Mouse (Mus musculus): Measurements from ENCODE around the gene Gm20388.
"Not testable (repeated sequence)": the region's sequence is repeated elsewhere in the genome, so short reads cannot be mapped to it uniquely, and the experiment has no call there.

Gene Gm20388

DNA sequence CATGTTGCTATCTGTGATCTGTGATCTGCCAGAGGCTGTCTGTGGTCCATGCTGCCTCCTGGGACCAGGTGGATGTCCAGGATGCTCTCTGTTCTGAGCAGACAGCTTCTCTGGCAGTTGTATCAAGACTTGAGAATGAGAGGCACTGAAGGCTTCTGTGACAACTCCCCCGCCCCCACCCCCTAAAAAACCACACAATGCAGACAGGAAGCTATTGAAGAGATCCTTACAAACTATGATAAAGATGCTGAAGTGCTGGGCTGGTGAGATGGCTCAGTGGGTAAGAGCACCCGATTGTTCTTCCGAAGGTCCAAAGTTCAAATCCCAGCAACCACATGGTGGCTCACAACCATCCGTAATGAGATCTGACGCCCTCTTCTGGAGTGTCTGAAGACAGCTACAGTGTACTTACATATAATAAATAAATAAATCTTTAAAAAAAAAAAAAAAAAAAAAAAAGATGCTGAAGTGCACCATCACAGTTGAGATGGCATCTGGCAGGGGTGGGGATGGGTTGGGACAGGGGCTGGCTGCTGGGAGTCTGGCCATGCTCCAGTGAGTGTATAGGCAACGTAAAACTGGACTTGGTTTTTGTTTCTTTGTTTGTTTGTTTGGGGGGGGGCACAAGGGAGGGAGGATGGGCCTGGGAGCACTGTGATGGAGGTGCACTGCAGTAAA, 1235.0 kb downstream of the Gm20388 start:
- not testable (repeated sequence) for DNase-seq (ENCODE audit: low spot score in 2 of 2)

GRCm38 (mm10) chr8:121148573-121149083, 1238.0 kb downstream of the Gm20388 start:
- no peak for DNase-seq (ENCODE audit: low spot score in 2 of 2)

- no peak for DNase-seq (ENCODE audit: low spot score in 2 of 2)
Observed at GRCm38 (mm10) chr8:121152394-121152793, 1241.8 kb downstream of the Gm20388 start.

- no peak for DNase-seq (ENCODE audit: low spot score in 2 of 2)
Observed at GRCm38 (mm10) chr8:121156990-121157491, 1246.4 kb downstream of the Gm20388 start.

- DNase-seq (ENCODE audit: low spot score in 2 of 2), result no peak
Observed at GRCm38 (mm10) chr8:121158812-121159211, 1248.2 kb downstream of the Gm20388 start.

DNA sequence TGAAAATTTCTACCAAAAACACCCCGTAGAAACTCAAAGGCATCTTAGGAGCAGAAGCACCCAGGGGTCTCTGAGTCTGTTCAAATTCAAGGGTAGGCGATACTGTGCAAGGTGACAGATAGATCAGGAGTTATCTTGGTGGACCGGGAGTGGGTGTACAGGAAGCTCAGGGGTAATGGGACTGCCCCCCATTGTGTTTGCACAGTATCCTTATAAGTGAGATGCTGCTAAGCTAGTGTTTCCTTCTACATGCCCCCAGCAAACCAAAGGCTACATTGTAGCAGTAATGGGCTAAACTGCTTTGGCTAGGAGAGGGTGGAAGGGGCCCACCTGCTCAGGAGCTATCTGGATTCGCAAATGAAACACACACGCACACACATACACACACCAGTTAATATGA, 1250.8 kb downstream of the Gm20388 start:
- DNase-seq (ENCODE audit: low spot score in 2 of 2), result no peak

DNA sequence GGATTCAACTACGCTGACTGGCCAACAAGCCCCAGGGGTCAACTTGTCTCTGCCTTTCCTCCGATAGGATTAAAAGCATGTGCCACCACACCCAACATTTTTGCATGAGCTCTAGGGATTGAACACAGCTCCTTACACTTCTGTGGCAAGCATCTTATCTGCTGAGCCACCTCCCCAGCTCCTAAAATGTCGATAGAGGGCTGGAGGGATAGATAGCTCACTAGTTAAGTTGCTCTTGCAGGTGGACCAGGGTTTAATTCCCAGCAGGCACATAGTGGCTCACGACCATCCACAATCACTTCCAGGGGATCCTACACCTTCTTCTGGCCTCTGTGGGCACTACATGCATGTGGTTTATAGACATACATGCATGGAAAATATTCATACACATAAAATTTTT, 1251.8 kb downstream of the Gm20388 start:
- DNase-seq (ENCODE audit: low spot score in 2 of 2), result no peak

- DNase-seq (ENCODE audit: low spot score in 2 of 2), result no peak
Observed at GRCm38 (mm10) chr8:121162906-121163695, 1252.5 kb downstream of the Gm20388 start.

DNA sequence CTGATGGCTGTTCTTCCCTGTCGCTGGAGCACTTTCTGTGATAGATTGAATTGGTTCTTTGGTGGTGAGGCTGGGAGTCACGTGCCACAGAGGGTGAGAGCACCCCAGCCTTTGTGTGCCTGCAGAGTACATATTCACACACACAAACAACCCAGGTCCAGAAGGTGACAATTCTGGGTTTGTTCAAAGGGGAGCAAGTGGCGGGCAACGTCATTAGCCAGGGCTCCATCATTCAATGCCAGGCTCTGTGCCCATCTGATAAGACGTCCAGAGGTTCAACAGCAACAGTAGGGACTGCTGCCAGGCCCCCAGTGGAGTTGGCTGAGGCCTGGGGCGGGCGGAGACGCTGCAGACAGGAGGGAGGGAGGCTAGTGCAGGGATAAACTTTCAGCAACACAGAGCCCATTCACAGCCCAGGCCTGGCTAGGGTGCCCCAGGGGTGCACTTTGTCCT, 1253.4 kb downstream of the Gm20388 start:
- no peak for DNase-seq (ENCODE audit: low spot score in 2 of 2)

DNA sequence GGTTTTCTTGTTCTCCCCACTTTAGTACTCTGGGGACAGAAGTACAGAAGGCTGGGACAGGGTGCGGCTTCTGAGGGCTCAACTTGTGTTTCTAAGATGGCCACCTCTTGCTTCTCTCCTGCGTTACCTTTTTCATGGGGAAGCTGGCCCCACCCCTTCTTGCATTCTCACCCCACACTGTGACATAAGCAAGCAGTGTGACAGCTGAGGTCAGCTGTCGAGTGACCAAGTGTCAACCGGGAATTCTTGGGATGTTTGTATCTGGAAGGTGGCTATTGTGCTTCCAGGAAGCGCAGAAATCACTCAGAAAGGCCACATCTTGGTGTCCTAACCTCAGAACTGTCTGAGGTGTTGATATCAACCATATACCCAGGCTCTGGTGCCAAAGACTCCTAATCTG, 1257.4 kb downstream of the Gm20388 start:
- no peak for DNase-seq (ENCODE audit: low spot score in 2 of 2)

DNA sequence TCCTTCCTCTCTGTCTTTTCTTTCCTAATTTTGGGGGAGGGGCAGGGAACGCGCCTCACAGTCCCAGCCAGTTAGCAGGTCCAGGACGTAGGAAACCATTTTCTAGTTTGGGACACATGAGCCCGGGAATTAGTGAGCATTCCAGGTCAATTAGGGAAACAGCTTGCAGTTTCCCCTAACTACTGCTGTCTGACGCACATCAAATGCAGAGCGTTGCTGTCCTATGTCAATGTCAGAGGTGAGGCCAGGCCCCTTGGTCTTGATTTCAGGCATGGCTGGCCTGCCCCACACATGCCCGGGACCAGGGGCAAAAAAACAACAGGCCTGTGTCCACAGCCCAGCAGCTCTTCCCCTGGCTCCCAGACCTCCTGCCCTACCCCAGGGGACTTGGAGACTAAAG, 1259.5 kb downstream of the Gm20388 start:
- no peak for DNase-seq (ENCODE audit: low spot score in 2 of 2)

DNA sequence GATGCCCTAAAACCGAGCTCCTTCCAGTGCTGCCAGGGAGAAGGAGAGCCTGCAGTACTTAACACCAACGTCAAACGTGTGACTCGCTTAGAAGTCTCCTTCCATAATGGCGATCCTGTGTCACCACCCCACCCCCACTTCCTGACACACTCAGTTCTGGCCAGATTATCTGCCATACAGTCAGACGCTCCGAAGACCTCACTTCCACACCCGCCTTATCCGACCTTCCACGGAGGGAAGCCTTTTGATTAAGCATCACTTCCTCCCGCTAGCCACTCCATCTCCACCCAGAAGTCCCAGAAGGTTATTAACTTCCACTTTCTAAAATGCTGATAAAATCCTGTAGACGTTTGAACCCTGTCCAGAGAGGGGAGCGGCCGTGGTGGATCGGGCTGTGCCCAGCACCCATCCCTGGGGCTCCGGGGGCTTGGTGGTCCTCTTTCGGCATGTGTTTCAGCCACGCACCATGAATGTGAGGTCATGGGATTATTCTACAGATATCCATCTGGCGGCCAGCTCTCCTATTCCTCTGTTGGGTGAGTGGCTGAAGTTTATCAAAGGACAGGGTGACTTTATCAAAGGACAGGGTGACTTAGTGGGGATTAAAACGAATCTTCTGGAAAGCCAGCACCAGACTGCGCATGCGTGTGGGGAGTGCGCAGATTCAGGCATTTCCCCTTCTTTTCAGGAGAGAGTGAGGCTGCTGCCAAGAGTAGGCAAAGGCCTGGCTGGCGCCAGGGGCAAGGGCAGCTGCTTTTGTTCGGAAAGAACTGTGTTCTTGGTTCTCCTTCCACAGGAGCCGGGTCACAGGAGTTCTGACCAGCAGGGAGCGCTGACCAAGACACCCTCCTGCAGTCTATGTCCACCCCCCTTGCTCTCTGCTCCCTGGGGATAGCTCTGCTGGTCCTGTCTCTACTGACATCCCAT, 1260.2 kb downstream of the Gm20388 start:
- no peak for DNase-seq (ENCODE audit: low spot score in 2 of 2)

DNA sequence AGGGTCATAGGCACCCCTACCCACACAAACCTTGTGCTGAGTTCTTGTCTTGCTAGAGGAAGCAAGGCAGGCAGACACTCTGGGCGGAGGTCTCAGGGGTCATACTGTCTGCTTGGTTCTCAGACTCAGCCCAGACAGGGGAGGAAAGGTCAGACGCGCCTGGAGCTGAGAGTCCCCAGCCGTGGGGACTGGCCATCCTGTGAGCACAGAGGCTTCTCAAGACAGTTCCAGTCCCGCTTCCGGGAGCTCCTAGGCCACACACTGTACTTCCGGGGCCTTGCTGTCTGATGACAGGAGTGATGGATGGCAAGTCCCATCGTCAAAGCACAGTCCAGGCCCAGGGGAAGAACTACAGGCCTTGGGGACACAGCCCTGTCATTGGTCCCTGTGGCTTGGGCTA, 1261.9 kb downstream of the Gm20388 start:
- no peak for DNase-seq (ENCODE audit: low spot score in 2 of 2)

DNA sequence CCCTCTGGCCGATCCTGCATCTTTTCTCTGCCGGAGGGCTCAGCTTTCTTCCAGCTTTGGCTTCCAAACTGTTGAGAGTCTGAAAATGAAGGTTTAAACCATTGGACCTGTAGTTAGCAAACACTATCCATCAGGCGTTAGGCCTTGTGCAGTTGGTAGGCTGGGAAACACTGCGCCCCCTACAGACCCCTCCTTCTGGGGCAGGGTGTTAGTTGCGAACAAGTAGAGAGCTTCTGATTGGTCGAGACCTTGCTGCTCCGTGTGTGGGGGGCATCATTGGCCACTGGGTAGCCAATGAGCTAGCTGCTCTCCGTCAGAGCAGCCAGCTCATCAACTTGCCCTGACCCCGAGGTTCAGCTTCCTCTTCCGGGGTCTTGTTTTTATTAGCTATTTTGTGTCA, 1263.5 kb downstream of the Gm20388 start:
- DNase-seq (ENCODE audit: low spot score in 2 of 2), result no peak

DNA sequence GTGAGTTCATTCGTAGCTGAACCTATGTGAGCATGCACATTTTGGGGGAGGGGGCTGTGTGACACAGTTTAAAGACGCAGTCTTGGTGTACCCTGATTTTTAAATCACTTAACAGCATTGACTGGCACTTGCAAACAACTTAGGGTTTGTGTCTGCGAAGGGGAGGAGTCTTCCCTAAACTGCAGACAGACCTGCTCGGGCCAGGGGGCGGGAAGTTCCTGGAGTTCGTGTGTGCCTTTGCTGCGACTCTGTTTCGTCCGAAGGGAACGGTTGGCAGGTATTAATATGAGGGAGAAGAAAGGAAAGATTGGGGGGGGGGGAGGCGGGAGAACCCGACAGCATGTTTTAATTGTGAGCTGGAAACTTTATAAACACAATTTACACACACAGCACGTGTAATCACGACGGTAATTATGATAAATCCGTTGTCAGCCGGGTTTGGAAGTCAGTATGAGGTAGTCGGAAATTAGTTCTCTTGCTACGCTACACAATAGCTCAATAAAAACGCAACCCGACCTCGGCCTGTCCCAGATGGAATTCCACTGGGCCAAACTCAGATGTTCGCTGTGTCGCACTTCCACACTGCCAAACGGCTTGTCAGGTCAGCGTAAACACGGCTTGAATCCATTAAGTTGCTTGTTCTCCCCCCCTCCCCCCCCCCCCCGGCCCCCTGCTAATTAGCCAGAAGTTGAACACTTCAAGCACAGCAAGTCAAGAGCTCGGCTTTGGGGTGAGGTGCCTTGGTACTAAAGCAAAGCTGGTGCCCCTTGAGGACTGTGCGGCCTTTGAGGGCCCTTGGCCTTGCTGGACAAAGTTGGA, 1264.3 kb downstream of the Gm20388 start:
- DNase-seq (ENCODE audit: low spot score in 2 of 2), result no peak

- no peak for DNase-seq (ENCODE audit: low spot score in 2 of 2)
Observed at GRCm38 (mm10) chr8:121175540-121176090, 1265.0 kb downstream of the Gm20388 start.

DNA sequence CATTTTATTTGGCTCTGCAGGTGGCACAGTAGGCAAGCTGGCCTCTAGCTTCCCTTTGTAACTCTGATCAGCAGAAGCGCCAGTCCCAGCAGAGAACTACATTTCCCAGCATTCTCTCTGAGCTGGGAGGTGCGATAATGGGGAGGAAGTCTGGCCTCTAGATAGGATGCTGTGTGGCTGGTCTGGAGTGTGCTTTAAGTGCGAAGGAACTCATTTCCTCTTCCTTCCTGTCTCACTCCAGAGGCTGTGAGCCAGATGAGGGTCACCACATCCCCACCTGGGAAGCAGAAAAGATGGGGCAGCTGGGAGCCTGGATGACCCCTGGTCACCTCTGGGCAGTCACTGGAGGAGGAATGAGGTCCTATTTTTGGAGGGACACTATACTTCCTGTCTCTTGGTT, 1265.7 kb downstream of the Gm20388 start:
- DNase-seq (ENCODE audit: low spot score in 2 of 2), result no peak

GRCm38 (mm10) chr8:121180474-121181284, 1270.0 kb downstream of the Gm20388 start:
- DNase-seq (ENCODE audit: low spot score in 2 of 2), result no peak

GRCm38 (mm10) chr8:121181285-121181884, 1270.7 kb downstream of the Gm20388 start:
- no peak for DNase-seq (ENCODE audit: low spot score in 2 of 2)
